Mouse (Mus musculus): ENCODE data around the gene Chaf1a.

- TF ChIP-seq EP300 (IDR thresholded peaks at IDR 0.05; ENCODE audit: low read depth) (no peak), CTCF (IDR thresholded peaks at IDR 0.05; ENCODE audit: low read depth) (no peak)
Measured at GRCm38 (mm10) chr17:56111021-56111420, 70.8 kb downstream of the Chaf1a start.
